Mouse (Mus musculus) 3T3-L1 (cell line): Measurements from ENCODE around the gene Elovl5.
A peak's percentile ranks its signal among the peaks of the same experiment; 100 is the strongest.

Experiments
- DNase-seq: peaks from one replicate; pipeline ENCODE4 v3.0.0-alpha.2; 2015; ENCODE audit warnings: low read depth, low spot score

Elovl5 gene

DNA sequence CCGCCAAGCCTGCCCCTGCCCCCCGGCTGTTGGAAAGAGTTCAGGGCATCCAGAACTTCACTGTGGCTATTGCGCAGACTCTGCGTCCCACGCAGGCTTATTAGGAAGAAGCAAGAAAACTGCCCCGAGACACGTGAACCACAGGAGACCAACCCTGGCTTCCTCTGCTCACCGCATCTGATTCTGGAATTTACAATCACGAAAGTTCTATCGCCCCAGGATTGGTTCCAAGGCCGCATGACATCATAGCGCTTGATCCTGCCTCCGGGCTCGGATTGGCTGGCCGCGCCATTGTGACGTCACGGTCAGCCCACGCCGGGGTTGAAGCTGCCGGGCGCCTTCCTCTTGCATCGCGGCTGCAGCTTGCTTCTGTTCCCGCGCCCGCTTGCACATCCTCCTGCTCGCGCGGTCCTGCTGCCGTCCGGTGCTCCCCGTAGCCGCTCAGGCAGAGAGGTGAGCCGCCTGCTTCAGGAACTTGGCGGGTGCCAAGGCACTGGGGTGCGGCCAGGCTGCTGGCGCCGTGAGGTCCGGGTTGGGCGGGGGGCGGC is at the start of gene Elovl5:
Gene Elovl5 (plus strand): TSS at position 291 of the 548 bp plus-strand sequence.
- DNase-seq: peak; percentile 96

DNA sequence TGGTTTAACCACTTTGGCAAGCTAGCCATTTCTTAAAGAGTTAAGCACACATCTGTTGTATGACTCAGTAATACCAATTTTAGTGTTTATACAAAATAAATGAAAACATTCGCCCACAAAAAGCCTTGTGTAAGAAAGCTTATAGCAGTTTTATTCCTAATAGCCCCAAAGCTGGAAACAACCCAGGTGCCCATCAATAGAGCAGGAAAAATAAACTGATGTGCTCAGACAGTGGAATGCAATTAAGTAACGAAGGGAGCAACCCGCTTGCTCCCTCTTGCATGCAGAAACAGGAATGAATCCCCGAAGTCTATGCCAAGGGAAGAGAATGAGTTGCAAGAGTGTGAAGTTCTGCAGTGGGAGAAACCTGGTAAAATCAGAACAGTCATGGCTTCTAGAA is 25.7 kb upstream of the Elovl5 start:
- DNase-seq: peak; percentile 44

GRCm38 (mm10) chr9:77898551-77898950 is 18.6 kb upstream of the Elovl5 start:
- no peak for DNase-seq

GRCm38 (mm10) chr9:77904133-77904532 is 13.0 kb upstream of the Elovl5 start:
- no peak for DNase-seq

GRCm38 (mm10) chr9:77909572-77910269 is 7.4 kb upstream of the Elovl5 start:
- DNase-seq: peak; percentile 20

GRCm38 (mm10) chr9:77910270-77911240 is 6.6 kb upstream of the Elovl5 start:
- peak; percentile 81 for DNase-seq

DNA sequence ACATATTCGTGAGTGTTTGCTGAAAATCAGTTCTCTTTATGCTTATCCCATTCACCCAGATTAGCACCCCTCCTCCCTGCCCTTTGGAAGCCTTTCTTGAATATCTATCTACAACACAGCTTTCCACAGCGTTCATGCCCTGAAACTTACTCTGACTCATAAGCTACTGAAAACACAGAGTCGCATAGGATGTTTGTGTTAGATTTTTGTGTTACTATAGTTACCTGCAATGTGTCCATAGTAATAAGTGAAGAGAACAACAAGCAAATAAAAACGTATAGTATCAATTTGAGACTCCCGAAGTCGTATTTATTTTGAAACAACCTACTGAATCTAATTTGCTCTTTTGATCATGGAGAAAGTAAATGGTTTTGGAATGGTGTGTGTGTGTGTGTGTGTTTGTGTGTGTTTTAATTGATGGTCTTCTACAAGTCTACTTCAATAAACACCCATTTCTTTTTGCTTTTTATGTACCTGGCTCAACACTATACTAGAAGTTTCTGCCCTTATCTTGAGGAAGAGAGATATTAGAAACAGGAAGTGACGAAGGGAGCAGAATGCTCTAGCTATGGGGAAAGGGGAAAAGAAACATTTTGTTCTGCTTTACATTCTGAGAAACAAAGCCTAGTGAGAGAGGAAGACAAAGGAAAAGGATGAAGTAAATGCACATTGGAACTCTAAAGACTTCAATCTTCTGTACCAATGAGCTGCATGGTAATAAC is 5.5 kb upstream of the Elovl5 start:
- DNase-seq: peak; percentile 66

DNA sequence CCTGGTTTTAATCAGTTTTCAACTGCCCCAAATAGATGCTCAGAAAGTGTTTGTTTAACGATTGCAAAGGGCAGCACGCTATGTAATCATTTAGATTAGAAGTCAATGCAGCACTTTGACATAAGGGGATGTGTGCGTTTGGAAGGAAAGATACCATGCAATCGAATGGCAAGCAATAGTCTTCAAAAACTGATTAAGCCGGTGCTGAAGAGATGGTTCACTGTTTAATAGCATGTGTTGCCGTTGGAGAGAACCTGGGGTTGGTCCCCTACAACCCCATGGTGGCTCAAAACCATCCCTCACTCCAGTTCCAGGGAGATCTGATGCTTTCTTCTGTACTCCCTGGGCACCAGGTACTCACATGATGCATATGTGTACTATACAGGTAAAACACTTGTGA is 4.9 kb upstream of the Elovl5 start:
- no peak for DNase-seq

GRCm38 (mm10) chr9:77914616-77915015 is 2.5 kb upstream of the Elovl5 start:
- DNase-seq: no peak

- no peak for DNase-seq
Observed at GRCm38 (mm10) chr9:77915791-77916190, 1.4 kb upstream of the Elovl5 start.

GRCm38 (mm10) chr9:77917622-77918131 is 513 bp downstream of the Elovl5 start:
- peak; percentile 32 for DNase-seq

DNA sequence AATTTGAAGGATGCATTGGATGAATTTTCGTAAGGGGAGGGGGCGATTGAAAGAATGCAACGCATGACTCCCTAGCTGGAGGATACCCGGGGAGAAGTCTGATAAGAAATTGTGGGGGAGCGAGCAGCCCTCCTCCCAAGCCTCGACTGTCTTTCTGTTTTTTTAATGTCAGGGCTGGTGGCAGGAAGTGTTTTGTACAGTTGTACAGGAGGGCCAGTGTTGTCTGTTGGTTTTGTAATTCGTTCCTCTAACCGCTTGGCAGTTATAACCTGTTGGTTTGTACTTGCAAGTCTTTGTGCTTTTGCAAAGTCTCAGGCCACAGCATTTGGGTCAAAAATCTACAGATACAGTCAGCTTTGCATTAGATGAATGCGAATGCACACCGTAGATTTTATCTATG is 1.0 kb downstream of the Elovl5 start:
- no peak for DNase-seq

DNA sequence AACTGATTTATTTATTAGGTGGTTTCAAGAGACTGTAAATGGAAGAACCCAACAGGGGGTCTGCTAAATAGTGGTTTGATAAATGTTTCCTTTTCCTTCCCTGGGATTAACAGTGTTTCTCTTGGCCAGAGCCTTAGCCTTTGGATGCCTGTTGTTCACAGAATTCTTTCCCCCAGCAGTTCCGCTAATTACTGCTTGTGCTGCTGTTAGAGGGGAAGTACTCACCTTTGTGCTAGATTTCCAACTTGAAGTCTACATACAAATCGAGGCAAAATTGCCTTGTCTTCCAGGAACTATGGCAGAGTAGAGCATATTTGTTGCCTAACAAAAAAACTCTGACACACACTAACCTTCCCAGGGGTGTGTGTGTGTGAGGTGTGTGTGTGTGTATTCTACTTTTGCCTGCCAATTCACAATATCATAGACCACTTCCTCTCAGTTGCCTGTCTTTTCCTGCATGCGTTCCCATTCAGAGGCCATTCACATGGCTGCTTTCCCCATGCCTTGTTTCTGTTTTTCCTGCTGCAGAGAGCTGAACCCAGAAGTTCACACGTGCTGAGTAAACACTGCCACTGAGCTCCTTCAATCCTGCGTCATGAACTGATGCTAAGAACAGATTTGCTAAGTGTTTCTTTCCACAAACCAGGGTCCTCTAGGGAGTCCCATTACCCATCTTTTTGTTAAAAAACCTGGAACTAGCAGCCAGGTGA is 2.0 kb downstream of the Elovl5 start:
- DNase-seq: no peak

DNA sequence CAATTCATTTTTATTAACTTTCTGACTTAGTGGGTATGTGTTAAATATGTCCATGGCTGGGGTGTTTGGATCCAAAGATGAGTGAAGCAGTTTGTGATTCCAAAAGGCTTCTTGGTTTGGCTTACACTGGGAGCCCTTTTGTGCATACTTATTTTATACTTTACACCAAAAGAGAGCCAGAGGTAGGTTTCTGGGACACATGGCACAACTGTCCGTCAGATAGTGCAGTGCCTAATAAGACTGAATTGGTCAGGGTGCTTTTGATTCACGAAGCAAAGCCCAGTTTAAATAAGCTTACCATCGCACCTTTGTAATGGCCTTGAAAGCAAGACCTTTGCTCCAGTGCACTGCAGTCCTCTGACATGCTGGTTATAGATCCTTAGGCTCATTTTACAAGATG is 3.3 kb downstream of the Elovl5 start:
- DNase-seq: no peak

- no peak for DNase-seq
Observed at GRCm38 (mm10) chr9:77921366-77922260, 4.4 kb downstream of the Elovl5 start.

DNA sequence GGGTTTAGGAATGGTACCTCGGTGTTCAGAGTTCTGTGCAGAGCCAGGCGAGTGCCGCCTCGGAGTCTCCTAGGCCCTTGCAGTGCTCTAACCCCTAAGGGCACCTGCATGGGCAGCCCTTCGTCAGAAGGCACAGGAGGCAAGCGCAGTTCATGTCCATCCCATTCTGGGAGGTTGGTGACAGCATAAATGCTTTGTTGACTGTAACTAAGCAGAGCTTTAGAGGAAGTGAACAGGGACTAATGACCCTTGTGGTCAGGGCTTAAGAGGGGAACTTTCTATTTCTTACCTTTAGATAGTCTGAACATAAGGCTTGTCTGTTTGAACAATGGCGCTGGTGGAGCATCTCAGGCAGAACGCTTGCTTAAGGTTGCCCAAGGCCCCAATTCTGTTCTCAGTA is 6.6 kb downstream of the Elovl5 start:
- no peak for DNase-seq

- no peak for DNase-seq
Observed at GRCm38 (mm10) chr9:77924199-77924598, 7.0 kb downstream of the Elovl5 start.

DNA sequence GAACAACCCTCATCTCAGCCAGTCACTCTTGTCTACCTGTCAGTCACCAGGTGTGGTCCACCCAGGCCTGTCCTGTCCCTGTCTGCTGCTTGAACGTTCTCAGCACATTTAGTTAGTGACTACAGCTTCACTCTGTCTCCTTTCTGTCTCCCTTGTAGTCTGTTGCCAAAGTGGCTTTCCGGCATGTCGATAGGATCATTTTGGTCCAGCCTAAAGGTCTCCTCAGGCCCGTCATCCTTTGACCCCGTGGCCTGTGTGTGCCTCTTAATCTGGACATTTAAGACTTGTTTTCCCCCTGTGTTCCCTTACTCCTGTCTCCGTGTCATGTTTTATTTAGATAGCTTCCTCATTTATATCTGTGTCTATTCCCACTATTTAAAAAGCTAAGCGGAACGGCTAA is 9.0 kb downstream of the Elovl5 start:
- no peak for DNase-seq

GRCm38 (mm10) chr9:77926911-77927310 is 9.7 kb downstream of the Elovl5 start:
- no peak for DNase-seq

DNA sequence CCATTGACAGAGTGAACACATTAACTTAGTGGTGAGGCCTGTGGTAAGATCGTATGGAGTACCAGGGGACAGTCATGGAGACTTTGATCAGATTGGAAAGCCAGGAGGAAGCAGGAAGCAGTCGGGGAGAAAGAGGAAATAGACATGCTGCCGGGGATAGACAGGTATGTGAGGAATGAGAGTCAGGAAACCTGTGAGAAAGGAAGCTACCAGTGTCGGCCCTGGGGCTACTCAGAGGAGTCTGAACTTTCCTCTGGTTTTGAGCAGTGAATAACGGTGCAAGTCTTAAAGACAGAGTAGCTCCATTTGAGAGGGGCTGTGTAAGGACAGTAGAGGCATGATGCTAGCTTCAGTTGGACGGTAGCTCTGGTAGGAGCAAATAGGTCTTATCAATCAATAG is 10.3 kb downstream of the Elovl5 start:
- no peak for DNase-seq
